22 mouse cellular contexts compared by ENCODE assay signal in the genomic region with DNA sequence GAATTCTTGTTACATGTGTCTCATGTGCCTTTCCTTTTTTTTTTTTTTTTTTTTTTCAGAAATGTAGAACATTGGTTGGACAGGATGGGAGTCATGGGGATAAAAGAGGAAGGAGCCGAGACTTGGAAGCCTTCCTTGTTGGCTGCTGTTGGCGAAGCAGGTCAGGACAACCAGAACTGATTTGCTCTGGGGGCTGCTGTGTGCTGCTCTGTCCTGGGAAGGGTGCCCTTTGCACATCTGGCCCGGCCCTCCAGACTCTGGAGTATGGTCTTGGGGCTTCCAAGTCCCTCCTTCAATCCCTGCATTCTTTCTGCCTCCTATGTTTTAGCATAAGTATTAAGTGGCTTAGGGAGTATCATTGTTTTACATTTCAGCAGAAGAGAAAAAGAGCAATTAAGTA.
DNase-seq lines count a peak whose midpoint lies in the region; ATAC-seq and TF ChIP-seq lines count a peak whose summit lies in the region.
"Had no signal": no experiment of that assay in that cellular context is flagged by ENCODE, and none has a peak within 500 bp of the region (broad histone marks: within the 10 kb centered on the region; RNA-seq: fewer than 3 reads in every experiment).

No protein-coding gene starts in this region.

- H3K36me3 ChIP-seq in heart, embryonic 10.5 days = no peaks in the 10 kb centered on the region
- H3K36me3 ChIP-seq in heart, postnatal 0 days (replicated peaks; ENCODE audit: control insufficient read depth, insufficient read depth, low read length) = no peaks in the 10 kb centered on the region
- H3K36me3 ChIP-seq in limb, embryonic 15.5 days = no peaks in the 10 kb centered on the region
- H3K36me3 ChIP-seq in forebrain, embryonic 16.5 days (ENCODE audit: control insufficient read depth, insufficient read depth) = no peaks in the 10 kb centered on the region
- H3K36me3 ChIP-seq: embryonic facial prominence, embryonic 15.5 days; forebrain, embryonic 15.5 days; hindbrain, embryonic 12.5 days; liver, embryonic 13.5 days; neural tube, embryonic 15.5 days had no signal

- no peak for TF ChIP-seq EP300 in heart, postnatal 0 days (IDR thresholded peaks at IDR 0.05; ENCODE audit: low read depth)

- peak; percentile 98 for DNase-seq in heart, adult 11 months
- DNase-seq in heart, embryonic 10.5 days (ENCODE audit: low spot score) = no peak
- peak; percentile 15 to 47 for DNase-seq in gastrocnemius, adult 8-10 months (ENCODE audit: low spot score in 2 of 2)
- DNase-seq in heart, postnatal 0 days (ENCODE audit: low spot score) = peak; percentile 10
- no peak for DNase-seq in layer of hippocampus, adult 11-12 months (ENCODE audit: low spot score)
- DNase-seq in thymus, adult 18-20 months = no peak
- DNase-seq: adrenal gland, postnatal 14 days; cerebellum, adult 8-10 months; kidney, adult 11 months; liver, embryonic 13.5 days; lung, adult 2 months; lung, postnatal 14 days; right cerebral cortex, adult 18-20 months; right cerebral cortex, postnatal 4 days had no signal

- H3K27me3 ChIP-seq in heart, embryonic 10.5 days (ENCODE audit: insufficient read depth, poor library complexity, severe bottlenecking) = no peaks in the 10 kb centered on the region
- H3K27me3 ChIP-seq in heart, postnatal 0 days (ENCODE audit: control insufficient read depth, insufficient read depth, low read length) = no peaks in the 10 kb centered on the region
- H3K27me3 ChIP-seq in limb, embryonic 15.5 days = no peaks in the 10 kb centered on the region
- H3K27me3 ChIP-seq in forebrain, embryonic 16.5 days (replicated peaks; ENCODE audit: control insufficient read depth, insufficient read depth, low read length) = no peaks in the 10 kb centered on the region
- H3K27me3 ChIP-seq: embryonic facial prominence, embryonic 15.5 days; forebrain, embryonic 15.5 days; hindbrain, embryonic 12.5 days; liver, embryonic 13.5 days; neural tube, embryonic 15.5 days had no signal

- H3K4me2 ChIP-seq in heart, postnatal 0 days (ENCODE audit: low read depth, low read length) = no peak overlapping the region
- no peak overlapping the region for H3K4me2 ChIP-seq in limb, embryonic 15.5 days
- no peak overlapping the region for H3K4me2 ChIP-seq in forebrain, embryonic 16.5 days (ENCODE audit: low read length)
- H3K4me2 ChIP-seq: embryonic facial prominence, embryonic 15.5 days; forebrain, embryonic 15.5 days; hindbrain, embryonic 12.5 days; liver, embryonic 13.5 days; midbrain, embryonic 11.5 days; neural tube, embryonic 15.5 days had no signal

- H3K4me3 ChIP-seq in heart, embryonic 10.5 days = no peak overlapping the region
- H3K4me3 ChIP-seq in heart, postnatal 0 days (ENCODE audit: low read depth, low read length) = no peak overlapping the region
- H3K4me3 ChIP-seq in limb, embryonic 15.5 days = no peak overlapping the region
- no peak overlapping the region for H3K4me3 ChIP-seq in forebrain, embryonic 16.5 days (replicated peaks; ENCODE audit: low read length)
- H3K4me3 ChIP-seq: embryonic facial prominence, embryonic 15.5 days; forebrain, embryonic 15.5 days; hindbrain, embryonic 12.5 days; liver, embryonic 13.5 days; neural tube, embryonic 15.5 days had no signal

- no peak overlapping the region for H3K9ac ChIP-seq in heart, postnatal 0 days (replicated peaks; ENCODE audit: low read depth, low read length)
- H3K9ac ChIP-seq in limb, embryonic 15.5 days = no peak overlapping the region
- H3K9ac ChIP-seq in forebrain, embryonic 16.5 days (replicated peaks; ENCODE audit: low read depth, low read length) = no peak overlapping the region
- H3K9ac ChIP-seq: embryonic facial prominence, embryonic 15.5 days; forebrain, embryonic 15.5 days; hindbrain, embryonic 12.5 days; liver, embryonic 13.5 days; neural tube, embryonic 15.5 days had no signal

- no peak for TF ChIP-seq CTCF in heart, postnatal 0 days (IDR thresholded peaks at IDR 0.05; ENCODE audit: low read depth)

- ATAC-seq in heart, postnatal 0 days (ENCODE audit: insufficient read depth, low read depth) = peak; percentile 50
- peak; percentile 50; the same call in 1 of the 2 replicates for ATAC-seq in limb, embryonic 15.5 days (ENCODE audit: insufficient number of reproducible peaks, low FRiP score, low TSS enrichment, low read depth)
- no peak for ATAC-seq in forebrain, embryonic 16.5 days
- ATAC-seq: forebrain, embryonic 15.5 days had no signal

- peaks cover 18% of the 10 kb centered on the region for H3K4me1 ChIP-seq in heart, embryonic 10.5 days
- peaks cover 11% of the 10 kb centered on the region for H3K4me1 ChIP-seq in heart, postnatal 0 days (ENCODE audit: control insufficient read depth, insufficient read depth)
- no peaks in the 10 kb centered on the region for H3K4me1 ChIP-seq in limb, embryonic 15.5 days
- H3K4me1 ChIP-seq in forebrain, embryonic 16.5 days (replicated peaks; ENCODE audit: control insufficient read depth, insufficient read depth, low read length) = no peaks in the 10 kb centered on the region
- H3K4me1 ChIP-seq: embryonic facial prominence, embryonic 15.5 days; forebrain, embryonic 15.5 days; hindbrain, embryonic 12.5 days; neural tube, embryonic 15.5 days had no signal

- 81% methylated on average over 3 of the region's 3 CpGs for WGBS in heart, embryonic 10.5 days
- 60% methylated on average over 3 of the region's 3 CpGs for WGBS in heart, postnatal 0 days
- 64% methylated on average over 3 of the region's 3 CpGs for WGBS in limb, embryonic 15.5 days
- WGBS in forebrain, embryonic 16.5 days = 90% methylated on average over 3 of the region's 3 CpGs

- H3K9me3 ChIP-seq in heart, embryonic 10.5 days = no peaks in the 10 kb centered on the region
- H3K9me3 ChIP-seq in heart, postnatal 0 days (replicated peaks; ENCODE audit: control insufficient read depth, low read length) = no peaks in the 10 kb centered on the region
- no peaks in the 10 kb centered on the region for H3K9me3 ChIP-seq in limb, embryonic 15.5 days
- no peaks in the 10 kb centered on the region for H3K9me3 ChIP-seq in forebrain, embryonic 16.5 days (ENCODE audit: control insufficient read depth, low read length)
- H3K9me3 ChIP-seq: embryonic facial prominence, embryonic 15.5 days; forebrain, embryonic 15.5 days; hindbrain, embryonic 12.5 days; liver, embryonic 13.5 days; neural tube, embryonic 15.5 days had no signal

- H3K27ac ChIP-seq in heart, embryonic 10.5 days = no peak overlapping the region
- no peak overlapping the region for H3K27ac ChIP-seq in heart, postnatal 0 days (ENCODE audit: low read depth)
- H3K27ac ChIP-seq in limb, embryonic 15.5 days = no peak overlapping the region
- H3K27ac ChIP-seq in forebrain, embryonic 16.5 days (ENCODE audit: low read length) = no peak overlapping the region
- H3K27ac ChIP-seq: embryonic facial prominence, embryonic 15.5 days; forebrain, embryonic 15.5 days; hindbrain, embryonic 12.5 days; kidney, postnatal 0 days; liver, embryonic 13.5 days; neural tube, embryonic 15.5 days had no signal

Comparison
In these comparisons a context has a peak if more than half of its experiments do, and no peak if none do; other contexts are left out.
1. DNase-seq: peak in heart, adult 11 months (single experiment), gastrocnemius, adult 8-10 months (2 of 2) and heart, postnatal 0 days (single experiment); none in heart, embryonic 10.5 days (single experiment), layer of hippocampus, adult 11-12 months (single experiment) and thymus, adult 18-20 months (0 of 2).